Mouse (Mus musculus) ES-E14 (cell line): ENCODE results near the gene Ddx41.

ENCODE experiments used
- CHD2 ChIP-seq: IDR thresholded peaks from 2 replicates; pipeline ENCODE4 v1.6.1; 2014; ENCODE audit warnings: mild to moderate bottlenecking, low read depth, low read length, inconsistent platforms
- HCFC1 ChIP-seq: IDR thresholded peaks from 2 replicates; pipeline ENCODE4 v1.6.1; 2012; ENCODE audit warnings: low read length, inconsistent platforms, borderline replicate concordance; ENCODE audit not compliant: insufficient read depth
- MAFK ChIP-seq: IDR thresholded peaks from 2 replicates; pipeline ENCODE4 v1.6.1; 2014; ENCODE audit warnings: mild to moderate bottlenecking, low read depth, low read length, inconsistent platforms; ENCODE audit not compliant: insufficient read depth
- ZC3H11A ChIP-seq: IDR thresholded peaks from 2 replicates; pipeline ENCODE4 v1.6.1; 2012; ENCODE audit warnings: low read depth, mild to moderate bottlenecking, inconsistent platforms, low read length, borderline replicate concordance
- ZNF384 ChIP-seq: IDR thresholded peaks from 2 replicates; pipeline ENCODE4 v1.6.1; 2012; ENCODE audit warnings: low read depth, low read length, inconsistent platforms

DNA sequence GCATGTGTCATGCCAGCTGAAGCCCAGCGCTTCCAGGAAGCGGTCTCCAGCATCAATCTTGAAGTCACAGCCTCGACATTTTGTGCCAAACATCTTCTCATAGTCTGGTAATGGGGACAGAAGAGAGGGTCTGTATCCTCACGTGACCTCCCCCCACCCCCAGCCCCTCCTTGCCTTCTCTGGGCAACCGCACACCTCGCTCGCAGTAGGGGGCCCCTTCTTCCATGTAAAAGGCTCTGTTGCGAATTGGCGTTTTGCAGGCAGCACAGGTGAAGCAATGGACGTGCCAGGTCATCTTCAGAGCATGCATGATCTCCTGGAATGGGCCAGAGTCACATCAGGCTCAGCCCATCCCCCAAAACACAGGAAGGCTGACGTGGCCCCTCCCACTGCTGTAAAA lies 37.6 kb downstream of the Ddx41 start:
- TF ChIP-seq CHD2 (no peak), ZNF384 (no peak), ZC3H11A (no peak), MAFK (no peak), HCFC1 (no peak)
